Mouse (Mus musculus): ENCODE measurements around the gene Gm44503.

GRCm38 (mm10) chr9:73025818-73026636 is 67.4 kb downstream of the Gm44503 start:
- TF ChIP-seq CTCF (IDR thresholded peaks at IDR 0.05; ENCODE audit: low read depth) (no peak), EP300 (IDR thresholded peaks at IDR 0.05; ENCODE audit: low read depth) (no peak)

Measured in liver, embryonic 14.5 days (tissue).